Mouse (Mus musculus) CH12.LX (cell line): ENCODE measurements around the gene Rgp1. TPM values are rescaled to one million over a fixed set of nuclear protein-coding genes. Genes with fewer than 3 reads are reported as not detected.
A peak's percentile ranks its signal among the peaks of the same experiment; 100 is the strongest.

Experiments used
- DNase-seq: peaks from one replicate; pipeline ENCODE4 v3.0.0-alpha.2; 2013; ENCODE audit errors: extremely low read depth
- H3K27ac ChIP-seq: 2 replicates; pipeline ENCODE4 v1.5.1; 2012; ENCODE audit warnings: low read depth, mild to moderate bottlenecking, control low read depth, moderate library complexity; ENCODE audit not compliant: insufficient read depth
- H3K27me3 ChIP-seq: replicated peaks from 2 replicates; pipeline ENCODE3; 2012; ENCODE audit warnings: inconsistent platforms
- H3K36me3 ChIP-seq, 2 experiments: replicated peaks in 1 of 2; 2 replicates each; pipeline versions ENCODE3 to v1.6.1; 2012; ENCODE audit warnings: inconsistent platforms in 1 of 2, low read length in 1 of 2, mild to moderate bottlenecking in 1 of 2, mixed read lengths in 1 of 2, moderate library complexity in 1 of 2; ENCODE audit not compliant: control insufficient read depth in 1 of 2, insufficient read depth in 1 of 2
- H3K4me1 ChIP-seq, 2 experiments: 2 replicates each; pipeline ENCODE4 v1.6.1; 2012; ENCODE audit warnings: inconsistent platforms in 1 of 2, moderate library complexity in 1 of 2; ENCODE audit not compliant: insufficient read depth in 2 of 2, control insufficient read depth in 1 of 2
- H3K4me2 ChIP-seq: 2 replicates; pipeline ENCODE4 v1.6.1; 2012; ENCODE audit warnings: low read depth, mild to moderate bottlenecking, control low read depth; ENCODE audit not compliant: poor library complexity, insufficient read depth, severe bottlenecking
- H3K4me3 ChIP-seq, 3 experiments: fragments of 150-350 bp in 1 of 3; sonication (generic) in 1 of 3; replicated peaks in 1 of 3; 2 replicates each; pipeline versions ENCODE3 to v1.5.1; 2011 to 2012; ENCODE audit warnings: low read depth in 2 of 3, low read length in 2 of 3, mild to moderate bottlenecking in 2 of 3, moderate library complexity in 2 of 3, control low read depth in 1 of 3, improper control_type of control experiment in 1 of 3, inconsistent platforms in 1 of 3, mixed read lengths in 1 of 3; ENCODE audit not compliant: poor library complexity in 1 of 3
- H3K79me2 ChIP-seq: replicated peaks from 2 replicates; pipeline ENCODE4 v1.6.1; 2012; ENCODE audit warnings: mild to moderate bottlenecking, moderate library complexity; ENCODE audit not compliant: control insufficient read depth, poor library complexity, insufficient read depth, severe bottlenecking; ENCODE audit errors: extremely low read depth
- H3K9ac ChIP-seq: 2 replicates; pipeline ENCODE4 v1.6.1; 2012; ENCODE audit warnings: low read depth, mild to moderate bottlenecking, control low read depth, moderate library complexity; ENCODE audit not compliant: insufficient read depth
- H3K9me3 ChIP-seq: replicated peaks from 2 replicates; pipeline ENCODE3; 2012; ENCODE audit warnings: low read length, inconsistent platforms, mixed read lengths
- CHD1 ChIP-seq: IDR thresholded peaks from 2 replicates; pipeline ENCODE4 v1.6.1; 2012; ENCODE audit warnings: low read depth, low read length, improper control_type of control experiment, inconsistent platforms
- CTCF ChIP-seq, 2 experiments: IDR thresholded peaks in 1 of 2; conservative IDR thresholded peaks in 1 of 2; 2 replicates each; pipeline ENCODE4 v1.5.1; 2011 to 2012; ENCODE audit warnings: low read depth in 2 of 2, low read length in 2 of 2, improper control_type of control experiment in 1 of 2, inconsistent platforms in 1 of 2, mild to moderate bottlenecking in 1 of 2, moderate library complexity in 1 of 2
- IRF4 ChIP-seq: IDR thresholded peaks from 2 replicates; pipeline ENCODE4 v1.6.1; 2014; ENCODE audit warnings: low read depth, mild to moderate bottlenecking, inconsistent platforms, low read length, improper control_type of control experiment
- JUN ChIP-seq: IDR thresholded peaks from 2 replicates; pipeline ENCODE4 v1.6.1; 2011; ENCODE audit warnings: low read depth, mild to moderate bottlenecking, low read length, improper control_type of control experiment, moderate library complexity; ENCODE audit not compliant: insufficient read depth
- JUND ChIP-seq: conservative IDR thresholded peaks from 2 replicates; pipeline ENCODE4 v1.6.1; 2011; ENCODE audit warnings: low read depth, low read length, improper control_type of control experiment
- KAT2A ChIP-seq: IDR thresholded peaks from 2 replicates; pipeline ENCODE4 v1.6.1; 2012; ENCODE audit warnings: low read length, improper control_type of control experiment, inconsistent platforms; ENCODE audit not compliant: insufficient replicate concordance
- MAX ChIP-seq: IDR thresholded peaks from 2 replicates; pipeline ENCODE4 v1.6.1; 2011; ENCODE audit warnings: low read length, improper control_type of control experiment
- MEF2A ChIP-seq: IDR thresholded peaks from 2 replicates; pipeline ENCODE4 v1.6.1; 2014; ENCODE audit warnings: low read depth, mild to moderate bottlenecking, inconsistent platforms, low read length, improper control_type of control experiment, borderline replicate concordance
- SIN3A ChIP-seq: IDR thresholded peaks from 2 replicates; pipeline ENCODE4 v1.6.1; 2012; ENCODE audit warnings: low read length, improper control_type of control experiment, inconsistent platforms
- TCF12 ChIP-seq: IDR thresholded peaks from 2 replicates; pipeline ENCODE4 v1.6.1; 2014; ENCODE audit warnings: low read depth, mild to moderate bottlenecking, inconsistent platforms, low read length, improper control_type of control experiment
- UBTF ChIP-seq: IDR thresholded peaks from 2 replicates; pipeline ENCODE4 v1.6.1; 2012; ENCODE audit warnings: low read depth, mild to moderate bottlenecking, inconsistent platforms, low read length, improper control_type of control experiment, moderate library complexity
- USF2 ChIP-seq: conservative IDR thresholded peaks from 2 replicates; pipeline ENCODE4 v1.6.1; 2011; ENCODE audit warnings: low read depth, low read length, improper control_type of control experiment
- ZC3H11A ChIP-seq: IDR thresholded peaks from 2 replicates; pipeline ENCODE4 v1.6.1; 2012; ENCODE audit warnings: low read depth, mild to moderate bottlenecking, inconsistent platforms, low read length, improper control_type of control experiment
- ZKSCAN1 ChIP-seq: IDR thresholded peaks from 2 replicates; pipeline ENCODE4 v1.6.1; 2012; ENCODE audit warnings: low read depth, inconsistent platforms, low read length, improper control_type of control experiment, borderline replicate concordance
- ZMIZ1 ChIP-seq: IDR thresholded peaks from 2 replicates; pipeline ENCODE4 v1.6.1; 2012; ENCODE audit warnings: low read depth, mild to moderate bottlenecking, inconsistent platforms, low read length, improper control_type of control experiment
- dilution Hi-C: fragments of 300-500 bp; cut with MboI; formaldehyde crosslinking; loops from 2 replicates; pipeline ENCODE4 v1.14.3; 2020; ENCODE audit warnings: low sequenced_read_pairs; ENCODE audit not compliant: extremely low pct_unique_long_range_greater_than_20kb, extremely low pct_ligation_motif_present
- in situ Hi-C: fragments of 300-500 bp; cut with MboI; formaldehyde crosslinking; loops from 3 replicates; pipeline ENCODE4 v1.14.3; 2019; ENCODE audit warnings: low sequenced_read_pairs, low pct_ligation_motif_present, low pct_unique_long_range_greater_than_20kb, mixed read lengths
- polyA plus RNA-seq: library from polyadenylated mRNA; unstranded; fragments of >175 nt; gene quantifications from 2 replicates; pipeline ENCODE4 v1.2.1, GENCODE M21; 2012; ENCODE audit warnings: low read depth; ENCODE audit not compliant: insufficient read length
- total RNA-seq, 2 experiments: library from RNA; depleted of rRNA; stranded (reverse); fragments of 300-350 nt in 1 of 2; fragments of >200 nt in 1 of 2; gene quantifications; 2 replicates each; pipeline ENCODE4 v1.2.3; 2012 to 2014

Rgp1 gene
- total and polyA plus RNA-seq, 3 experiments, result 10.1 to 37.0 (median 16.6) TPM

DNA sequence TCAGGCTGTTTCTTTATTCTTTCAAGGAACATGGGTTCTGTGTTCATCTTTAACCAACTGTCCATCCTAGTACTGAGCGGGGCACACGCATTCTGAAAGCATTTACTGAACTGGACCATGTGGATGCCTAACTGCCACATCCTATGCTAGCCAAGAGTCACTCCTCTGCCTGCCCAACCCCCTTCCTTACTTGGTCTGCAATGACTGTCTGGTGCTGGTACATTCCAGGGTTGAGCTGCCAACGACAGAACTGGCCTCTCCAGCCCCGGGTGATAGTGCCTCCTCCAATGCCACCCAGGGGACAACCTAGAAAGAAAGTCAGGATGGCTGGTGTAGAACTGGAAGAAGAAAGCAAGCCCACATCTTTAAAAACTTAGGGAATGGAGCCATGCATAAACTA lies 5.0 kb upstream of the Rgp1 start:
- H3K9me3 ChIP-seq, result no peaks in the 10 kb centered on the region
- H3K4me2 ChIP-seq, result no peak overlapping the region
- peaks cover 4% of the 10 kb centered on the region; the same call in 1 of the 2 replicates for H3K79me2 ChIP-seq
- H3K36me3 ChIP-seq, result peaks cover 36 to 70% of the 10 kb centered on the region in 2 experiments
- no peak for DNase-seq
- H3K4me3 ChIP-seq, result no peak overlapping the region
- no peak for TF ChIP-seq KAT2A
- no peak for TF ChIP-seq IRF4
- no peaks in the 10 kb centered on the region for H3K27me3 ChIP-seq
- peaks cover 9 to 28% of the 10 kb centered on the region in 2 experiments for H3K4me1 ChIP-seq
- H3K27ac ChIP-seq, result no peak overlapping the region
- dilution Hi-C loops (no loop called here), in situ Hi-C loops (loop anchor here (25.0 kb wide), 1 partner anchor 561 kb away; the partner anchor contains the start of genes Fancg and Vcp)
- H3K9ac ChIP-seq, result no peak overlapping the region

DNA sequence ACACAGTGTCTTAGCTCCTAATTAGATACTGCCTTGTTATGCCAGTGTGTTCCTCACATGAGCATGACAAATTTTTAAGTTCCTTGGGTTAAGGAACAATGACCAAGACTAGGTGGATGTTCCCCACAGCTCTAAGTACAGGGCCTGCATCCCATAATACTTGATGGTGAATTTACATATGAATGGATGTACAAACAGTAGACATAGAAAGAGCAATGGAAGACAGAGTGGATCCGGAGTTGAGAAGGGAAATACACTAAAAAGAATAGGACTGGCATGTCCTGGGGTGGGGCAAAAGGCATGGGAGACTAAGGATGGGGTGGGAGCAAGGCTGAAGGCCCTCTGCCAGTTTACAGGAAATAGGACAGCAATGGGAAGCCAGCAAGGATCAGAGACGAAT lies 3.2 kb upstream of the Rgp1 start:
- Histone ChIP-seq H3K36me3 (peaks cover 20 to 57% of the 10 kb centered on the region in 2 experiments), H3K27ac (no peak overlapping the region), H3K9ac (no peak overlapping the region), H3K27me3 (no peaks in the 10 kb centered on the region), H3K4me3 (no peak overlapping the region), H3K4me1 (peaks cover 14 to 39% of the 10 kb centered on the region in 2 experiments), H3K4me2 (no peak overlapping the region), H3K9me3 (no peaks in the 10 kb centered on the region), H3K79me2 (peaks cover 7% of the 10 kb centered on the region)
- dilution Hi-C loops, result no loop called here
- no peak for TF ChIP-seq CHD1
- no peak for TF ChIP-seq JUN
- no peak for TF ChIP-seq KAT2A
- no peak for TF ChIP-seq JUND
- TF ChIP-seq CTCF (conservative IDR thresholded peaks at IDR 0.05 in 1 of 2, IDR thresholded peaks at IDR 0.05 in 1 of 2; ENCODE audit: low read depth in 2 of 2, low read length in 2 of 2), result no peak
- no peak for TF ChIP-seq ZKSCAN1
- DNase-seq, result no peak
- in situ Hi-C loops, result no loop called here

DNA sequence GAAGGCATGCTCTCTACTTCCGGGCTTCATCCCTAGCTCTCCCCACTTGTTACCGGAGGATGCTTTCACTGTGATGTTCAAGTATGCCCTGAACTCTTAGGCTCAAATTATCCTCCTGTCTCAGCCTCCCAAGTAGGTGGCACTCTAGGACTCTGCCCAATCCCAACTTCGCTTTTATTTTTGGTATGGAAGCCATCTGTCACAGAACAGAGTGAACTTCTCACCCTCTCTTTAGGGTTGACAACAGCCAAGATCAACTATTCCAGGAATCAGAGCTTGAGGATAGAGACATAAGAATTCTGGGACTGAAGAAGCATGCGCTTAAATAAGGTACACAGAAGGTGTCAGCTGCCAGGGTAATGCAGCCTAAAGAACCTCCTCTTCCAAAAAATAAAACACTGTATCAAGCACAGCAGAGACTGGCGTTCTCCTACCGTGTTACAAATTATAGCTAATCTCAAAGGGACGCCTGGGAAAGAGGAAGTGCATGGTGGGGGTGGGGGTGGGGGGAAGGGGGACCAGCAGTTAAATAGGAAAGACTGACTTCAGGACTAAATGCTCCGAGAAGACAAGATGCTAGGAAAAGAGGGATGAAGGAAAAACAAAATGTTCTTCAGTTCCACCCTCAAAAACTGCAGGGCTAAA lies 1.2 kb upstream of the Rgp1 start:
- DNase-seq, result no peak
- H3K4me1 ChIP-seq, result peaks cover 14 to 44% of the 10 kb centered on the region in 2 experiments
- H3K79me2 ChIP-seq, result peaks cover 7% of the 10 kb centered on the region
- peaks cover 23 to 58% of the 10 kb centered on the region in 2 experiments for H3K36me3 ChIP-seq
- H3K27me3 ChIP-seq, result no peaks in the 10 kb centered on the region
- H3K4me2 ChIP-seq, result peak overlapping the region; percentile 67
- dilution Hi-C loops, result no loop called here
- no peak overlapping the region for H3K27ac ChIP-seq
- no peaks in the 10 kb centered on the region for H3K9me3 ChIP-seq
- peak overlapping the region; percentile 73 to 80 (median 77) for H3K4me3 ChIP-seq
- peak overlapping the region; percentile 35; the same call in 1 of the 2 replicates for H3K9ac ChIP-seq
- in situ Hi-C loops, result no loop called here
- TF ChIP-seq ZC3H11A, result no peak
- TF ChIP-seq SIN3A, result no peak
- no peak for TF ChIP-seq MEF2A
- no peak for TF ChIP-seq ZMIZ1
- TF ChIP-seq TCF12, result no peak
- no peak for TF ChIP-seq UBTF
- no peak for TF ChIP-seq MAX
- no peak for TF ChIP-seq USF2
